Mouse (Mus musculus) kidney, adult 18-20 months (tissue): ENCODE data around the gene Cxcl13.

Experiments used
- DNase-seq: peaks from one replicate; pipeline ENCODE4 v3.0.0; 2021

Cxcl13 gene

GRCm38 (mm10) chr5:95991339-95992292 lies 34.9 kb downstream of the Cxcl13 start:
- DNase-seq, result no peak

DNA sequence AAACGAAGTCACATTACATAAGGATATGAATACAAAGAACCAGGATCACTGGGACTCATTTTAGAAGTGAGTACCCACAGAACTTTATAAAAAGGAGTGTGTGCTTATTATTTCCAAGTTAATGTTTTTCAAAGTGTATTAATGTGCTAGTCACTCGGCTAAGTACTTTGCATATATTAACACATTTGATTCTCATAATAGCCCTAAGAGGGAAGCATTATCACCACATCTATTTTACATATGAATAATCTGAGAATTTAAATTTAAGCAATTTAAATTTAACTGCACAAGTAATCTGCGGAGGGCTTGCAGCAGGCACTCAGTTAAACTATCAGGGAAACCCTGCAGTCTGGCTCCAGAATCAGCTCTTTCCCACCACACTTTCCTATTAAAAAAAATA lies 40.5 kb downstream of the Cxcl13 start:
- DNase-seq, result no peak

DNA sequence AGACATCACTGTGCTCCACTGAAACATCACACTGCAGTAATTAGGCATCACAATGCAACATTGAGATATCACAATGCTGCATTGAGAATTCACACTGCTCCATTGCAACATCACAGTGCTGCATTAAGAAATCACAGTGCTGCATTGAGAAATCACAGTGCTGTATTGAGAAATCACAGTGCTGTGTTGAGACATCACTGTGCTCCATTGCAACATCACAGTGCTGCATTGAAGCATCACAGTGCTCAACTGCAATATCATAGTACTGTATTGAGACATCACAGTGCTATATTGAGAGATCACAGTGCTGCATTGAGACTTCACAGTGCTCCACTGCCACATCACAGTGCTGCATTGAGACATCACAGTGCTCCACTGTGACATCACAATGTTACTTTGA lies 46.6 kb downstream of the Cxcl13 start:
- DNase-seq, result no peak

DNA sequence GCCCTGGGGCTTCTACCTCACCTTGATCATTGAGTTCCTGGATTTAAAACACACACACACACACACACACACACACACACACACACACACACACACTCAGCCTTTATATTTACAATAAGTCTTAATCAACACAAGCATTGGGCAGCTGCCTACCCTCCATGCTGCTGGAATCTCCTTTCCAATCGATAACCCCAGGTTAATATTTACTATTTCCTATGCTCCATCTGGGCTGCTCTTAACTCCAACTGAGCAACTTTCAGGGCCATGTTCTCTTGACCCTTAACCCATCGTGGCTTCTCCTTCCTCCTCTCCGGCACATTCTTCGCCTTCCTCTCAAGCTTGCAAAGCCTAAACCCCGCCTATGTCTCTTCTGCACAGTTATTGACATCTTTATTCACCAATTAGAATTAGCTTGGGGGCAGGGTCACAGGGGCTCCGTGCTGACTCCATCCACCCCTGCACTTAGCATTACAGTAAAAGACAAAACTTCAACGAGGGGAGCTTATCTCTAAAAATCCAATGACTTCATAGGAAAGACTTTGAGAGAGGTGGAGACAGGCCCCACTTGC lies 51.6 kb downstream of the Cxcl13 start:
- no peak for DNase-seq

GRCm38 (mm10) chr5:96009076-96009475 lies 52.3 kb downstream of the Cxcl13 start:
- DNase-seq, result no peak
